10 mouse cellular contexts compared by ENCODE assay signal in the genomic region with DNA sequence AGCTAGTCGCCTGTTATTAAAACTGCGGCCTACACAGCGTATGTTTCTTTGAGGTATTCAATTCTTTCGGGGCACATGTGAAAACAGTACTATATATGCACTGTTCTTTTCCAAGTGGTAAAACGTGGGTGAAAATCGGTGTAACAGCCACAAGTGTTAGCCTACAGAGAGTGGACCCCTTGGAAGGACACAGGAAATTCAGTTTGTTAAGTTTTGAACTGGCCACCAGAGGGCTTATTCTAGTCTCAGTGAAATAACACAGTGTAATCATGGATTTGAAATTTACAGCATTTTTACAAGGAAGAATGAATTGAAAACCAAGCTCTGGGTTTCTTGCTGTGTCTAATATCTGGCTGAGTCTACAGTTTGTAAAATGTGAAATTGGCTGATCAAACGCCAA.
DNase-seq lines count a peak whose midpoint lies in the region; ATAC-seq and TF ChIP-seq lines count a peak whose summit lies in the region.
"Had no signal": no experiment of that assay in that cellular context is flagged by ENCODE, and none has a peak within 500 bp of the region (broad histone marks: within the 10 kb centered on the region; RNA-seq: fewer than 3 reads in every experiment).

No protein-coding gene starts in this region.

- no peaks in the 10 kb centered on the region for H3K9me3 ChIP-seq in liver, embryonic 14.5 days (ENCODE audit: control insufficient read depth, low read length)
- no peaks in the 10 kb centered on the region for H3K9me3 ChIP-seq in midbrain, embryonic 15.5 days
- H3K9me3 ChIP-seq: megakaryocyte, embryonic 14.5 days had no signal

- no peaks in the 10 kb centered on the region for H3K27me3 ChIP-seq in liver, embryonic 14.5 days (ENCODE audit: control insufficient read depth, insufficient read depth, low read length)
- H3K27me3 ChIP-seq in midbrain, embryonic 15.5 days (replicated peaks), result no peaks in the 10 kb centered on the region

- peak; percentile 36 to 51 for DNase-seq in cerebellum, postnatal 14 days
- DNase-seq in kidney, postnatal 10 days, result peak; percentile 33
- no peak for DNase-seq in kidney, adult 8-10 months
- peak; percentile 40 for DNase-seq in adipocyte (ENCODE audit: low spot score)
- DNase-seq in liver, embryonic 14.5 days (ENCODE audit: low read depth in 3 of 3, low spot score in 3 of 3), result no peak
- no peak for DNase-seq in right cerebral cortex, postnatal 4 days
- DNase-seq: thymus, postnatal 4 days had no signal

- no peak for TF ChIP-seq EP300 in liver, embryonic 14.5 days (IDR thresholded peaks at IDR 0.05; ENCODE audit: low read depth)

- no peak for TF ChIP-seq CTCF in liver, embryonic 14.5 days (IDR thresholded peaks at IDR 0.05; ENCODE audit: low read depth)

- H3K36me3 ChIP-seq in liver, embryonic 14.5 days (replicated peaks; ENCODE audit: control insufficient read depth, insufficient read depth, low read depth), result no peaks in the 10 kb centered on the region
- no peaks in the 10 kb centered on the region for H3K36me3 ChIP-seq in midbrain, embryonic 15.5 days (replicated peaks)

- H3K4me2 ChIP-seq in liver, embryonic 14.5 days (ENCODE audit: low read depth), result peak overlapping the region; percentile 8; the same call in 1 of the 2 replicates
- H3K4me2 ChIP-seq in midbrain, embryonic 15.5 days, result no peak overlapping the region

- 61% methylated on average over 7 of the region's 7 CpGs for WGBS in liver, embryonic 14.5 days (ENCODE audit: insufficient replicate concordance)
- 89% methylated on average over 7 of the region's 7 CpGs for WGBS in midbrain, embryonic 15.5 days

- no peak for ATAC-seq in cerebellum, adult (ENCODE audit: insufficient number of reproducible peaks, low FRiP score, low TSS enrichment)
- no peak for ATAC-seq in liver, embryonic 14.5 days (ENCODE audit: insufficient read depth)
- ATAC-seq in midbrain, embryonic 15.5 days (replicated peaks), result no peak; the same call in 1 of the 2 replicates

- no peak overlapping the region; a peak in 1 of 4 replicates for H3K4me3 ChIP-seq in liver, embryonic 14.5 days (ENCODE audit: insufficient read depth in 1 of 2, low read depth in 2 of 2, low read length in 2 of 2)
- H3K4me3 ChIP-seq in midbrain, embryonic 15.5 days, result no peak overlapping the region
- H3K4me3 ChIP-seq: megakaryocyte, embryonic 14.5 days had no signal

- no peak overlapping the region for H3K9ac ChIP-seq in liver, embryonic 14.5 days (replicated peaks)
- H3K9ac ChIP-seq in midbrain, embryonic 15.5 days, result no peak overlapping the region

- peak overlapping the region; percentile 47 for H3K27ac ChIP-seq in liver, embryonic 14.5 days
- H3K27ac ChIP-seq in midbrain, embryonic 15.5 days, result no peak overlapping the region

- H3K4me1 ChIP-seq in liver, embryonic 14.5 days (replicated peaks; ENCODE audit: control insufficient read depth in 2 of 2, insufficient read depth in 2 of 2, low read length in 1 of 2), result peaks cover 0 to 1% of the 10 kb centered on the region in 2 experiments; a peak in 1 of 4 replicates
- H3K4me1 ChIP-seq in midbrain, embryonic 15.5 days, result no peaks in the 10 kb centered on the region

Comparison
In these comparisons a context has a peak if more than half of its experiments do, and no peak if none do; other contexts are left out.
1. DNase-seq: peak in cerebellum, postnatal 14 days (2 of 2), kidney, postnatal 10 days (single experiment) and adipocyte (single experiment); none in kidney, adult 8-10 months (0 of 2), liver, embryonic 14.5 days (0 of 3) and right cerebral cortex, postnatal 4 days (single experiment).